Mouse (Mus musculus) spleen, adult 2 months (tissue): ENCODE data around the gene Cachd1. TPM values are rescaled to one million over a fixed set of nuclear protein-coding genes. Genes with fewer than 3 reads are reported as not detected.

Experiments
- DNase-seq, 2 experiments: peaks; one replicate each; pipeline versions ENCODE4 v3.0.0 to v3.0.0-alpha.2; 2012 to 2021; ENCODE audit warnings: low spot score in 2 of 2, low read depth in 1 of 2
- H3K27ac ChIP-seq: fragments of 200-500 bp; 2 replicates; pipeline ENCODE4 v1.5.1; 2012; ENCODE audit warnings: low read length, inconsistent platforms; ENCODE audit not compliant: insufficient read depth
- H3K27me3 ChIP-seq: fragments of 200-500 bp; 2 replicates; pipeline ENCODE4 v1.6.1; 2012; ENCODE audit warnings: mild to moderate bottlenecking, moderate library complexity, low read length, inconsistent platforms; ENCODE audit not compliant: control insufficient read depth, insufficient read depth
- H3K36me3 ChIP-seq: fragments of 200-500 bp; 2 replicates; pipeline ENCODE4 v1.6.1; 2012; ENCODE audit warnings: mild to moderate bottlenecking, low read length, inconsistent platforms; ENCODE audit not compliant: control insufficient read depth, insufficient read depth
- H3K4me1 ChIP-seq: fragments of 200-500 bp; 2 replicates; pipeline ENCODE4 v1.6.1; 2011; ENCODE audit warnings: inconsistent platforms; ENCODE audit not compliant: control insufficient read depth, insufficient read depth, insufficient read length
- H3K4me3 ChIP-seq: fragments of 200-500 bp; 2 replicates; pipeline ENCODE4 v1.5.1; 2011; ENCODE audit warnings: mild to moderate bottlenecking, inconsistent platforms; ENCODE audit not compliant: insufficient read depth, insufficient read length; ENCODE audit errors: extremely low read depth
- CTCF ChIP-seq: fragments of 200-500 bp; IDR thresholded peaks from 2 replicates; pipeline ENCODE4 v1.5.1; 2011; ENCODE audit warnings: mild to moderate bottlenecking, inconsistent platforms; ENCODE audit not compliant: insufficient read depth, insufficient read length, insufficient replicate concordance; ENCODE audit errors: extremely low read depth
- POLR2A ChIP-seq: fragments of 200-500 bp; IDR thresholded peaks from 2 replicates; pipeline ENCODE4 v1.6.1; 2011; ENCODE audit warnings: low read depth, low read length, inconsistent platforms
- WGBS: fragments of 180-500 bp; shearing (Covaris S2); methylation state at CpG from one replicate; pipeline ENCODE4 v1.1.7; 2018; 5-methylcytosine and 5-hydroxymethylcytosine counted together
- polyA plus RNA-seq: library from polyadenylated mRNA; depleted of rRNA; stranded (reverse); fragments of >200 nt; gene quantifications from 2 replicates; pipeline ENCODE4 v1.2.3, GENCODE M21; 2012; rRNA removed

Cachd1 gene
- 17.0 and 17.4 TPM in 2 replicates for polyA plus RNA-seq

GRCm38 (mm10) chr4:100776043-100776870 is at the start of gene Cachd1:
Cachd1 (plus strand) TSS chr4:100776675.
- H3K27ac ChIP-seq = peak within 1 kb of the TSS; percentile 27
- H3K36me3 ChIP-seq = no peaks in the 10 kb centered on the region
- H3K4me3 ChIP-seq = peak within 1 kb of the TSS; percentile 43
- no peaks in the 10 kb centered on the region for H3K4me1 ChIP-seq
- TF ChIP-seq CTCF (no peak), POLR2A (no peak)
- DNase-seq = no peak
- 4% methylated on average over 40 of the region's 50 CpGs for WGBS
- peaks cover 10% of the 10 kb centered on the region for H3K27me3 ChIP-seq

- Histone ChIP-seq H3K4me1 (no peaks in the 10 kb centered on the region), H3K36me3 (no peaks in the 10 kb centered on the region), H3K4me3 (no peak overlapping the region), H3K27ac (no peak overlapping the region), H3K27me3 (no peaks in the 10 kb centered on the region)
- DNase-seq = no peak
- no peak for TF ChIP-seq POLR2A
- TF ChIP-seq CTCF = no peak
- 87% methylated on average over 5 of the region's 5 CpGs for WGBS
Observed at GRCm38 (mm10) chr4:100728896-100729479, 47.5 kb upstream of the Cachd1 start.

GRCm38 (mm10) chr4:100735098-100735935 is 41.2 kb upstream of the Cachd1 start:
- no peak for TF ChIP-seq POLR2A
- no peak for TF ChIP-seq CTCF
- Histone ChIP-seq H3K4me1 (no peaks in the 10 kb centered on the region), H3K27ac (no peak overlapping the region), H3K27me3 (no peaks in the 10 kb centered on the region), H3K4me3 (no peak overlapping the region), H3K36me3 (no peaks in the 10 kb centered on the region)
- 87% methylated on average over 9 of the region's 9 CpGs for WGBS
- no peak for DNase-seq

- H3K36me3 ChIP-seq = no peaks in the 10 kb centered on the region
- H3K27ac ChIP-seq = no peak overlapping the region
- no peaks in the 10 kb centered on the region for H3K27me3 ChIP-seq
- H3K4me1 ChIP-seq = no peaks in the 10 kb centered on the region
- no peak for DNase-seq
- TF ChIP-seq POLR2A = no peak
- no peak for TF ChIP-seq CTCF
- H3K4me3 ChIP-seq = no peak overlapping the region
- WGBS = 89% methylated on average over 9 of the region's 9 CpGs
Observed at GRCm38 (mm10) chr4:100735936-100736349, 40.5 kb upstream of the Cachd1 start.

GRCm38 (mm10) chr4:100743615-100744014 is 32.9 kb upstream of the Cachd1 start:
- no peak overlapping the region for H3K27ac ChIP-seq
- no peak overlapping the region for H3K4me3 ChIP-seq
- no peak for DNase-seq
- WGBS = 54% methylated on average over 8 of the region's 8 CpGs
- TF ChIP-seq POLR2A = no peak
- no peak for TF ChIP-seq CTCF
- H3K27me3 ChIP-seq = no peaks in the 10 kb centered on the region
- H3K4me1 ChIP-seq = no peaks in the 10 kb centered on the region
- H3K36me3 ChIP-seq = no peaks in the 10 kb centered on the region

- no peak for DNase-seq
- Histone ChIP-seq H3K27me3 (no peaks in the 10 kb centered on the region), H3K4me1 (no peaks in the 10 kb centered on the region), H3K36me3 (no peaks in the 10 kb centered on the region), H3K27ac (no peak overlapping the region), H3K4me3 (no peak overlapping the region)
- no peak for TF ChIP-seq POLR2A
- no peak for TF ChIP-seq CTCF
- WGBS = 81% methylated on average over 2 of the region's 2 CpGs
Observed at GRCm38 (mm10) chr4:100752278-100752677, 24.2 kb upstream of the Cachd1 start.
